Mouse (Mus musculus) retina, postnatal 1 day (tissue): ENCODE results near the gene Cdk11b.
"Not testable (repeated sequence)": the region's sequence is repeated elsewhere in the genome, so short reads cannot be mapped to it uniquely, and the experiment has no call there.

Experiments used
- DNase-seq: peaks from one replicate; pipeline ENCODE4 v3.0.0-alpha.2; 2012

Gene Cdk11b

DNA sequence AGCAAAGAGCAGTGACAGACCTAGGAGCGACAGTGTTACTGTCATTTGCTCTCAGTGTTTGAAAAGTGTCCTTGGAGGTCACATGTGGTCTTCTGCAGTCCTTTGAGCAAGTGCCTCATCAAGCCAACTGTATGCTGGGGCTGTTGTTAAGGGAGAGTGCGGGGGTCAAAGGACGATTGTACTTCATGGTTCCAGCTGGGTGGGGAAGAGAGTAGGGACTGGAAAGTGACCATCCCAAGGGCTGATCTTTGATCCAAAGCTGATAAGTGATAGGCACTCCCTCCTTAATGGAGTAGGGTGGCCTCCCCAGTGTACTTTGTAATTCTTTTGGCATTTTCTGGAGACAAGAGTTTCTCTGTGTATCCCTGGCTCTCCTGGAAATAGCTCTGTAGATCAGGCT is 12.8 kb upstream of the Cdk11b start:
- no peak for DNase-seq

DNA sequence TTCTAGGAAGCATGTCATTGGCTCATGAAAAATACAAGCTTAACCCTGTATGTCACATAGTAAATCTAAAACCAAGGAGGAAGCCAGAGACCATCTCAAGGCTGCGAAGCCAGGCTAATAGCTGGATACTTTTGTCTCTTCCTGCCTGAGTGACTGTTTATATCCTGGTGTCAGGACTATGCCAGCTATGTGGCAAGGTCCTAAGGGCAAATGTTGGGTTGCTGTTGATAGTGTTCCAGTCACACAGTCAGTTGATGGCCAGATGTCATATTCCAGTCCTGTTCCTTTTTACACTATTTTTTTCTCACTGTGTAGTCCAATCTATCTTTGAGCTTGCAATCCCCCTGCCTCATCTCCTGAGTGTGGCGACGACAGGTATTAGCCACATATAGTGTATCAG is 11.4 kb upstream of the Cdk11b start:
- no peak for DNase-seq

DNA sequence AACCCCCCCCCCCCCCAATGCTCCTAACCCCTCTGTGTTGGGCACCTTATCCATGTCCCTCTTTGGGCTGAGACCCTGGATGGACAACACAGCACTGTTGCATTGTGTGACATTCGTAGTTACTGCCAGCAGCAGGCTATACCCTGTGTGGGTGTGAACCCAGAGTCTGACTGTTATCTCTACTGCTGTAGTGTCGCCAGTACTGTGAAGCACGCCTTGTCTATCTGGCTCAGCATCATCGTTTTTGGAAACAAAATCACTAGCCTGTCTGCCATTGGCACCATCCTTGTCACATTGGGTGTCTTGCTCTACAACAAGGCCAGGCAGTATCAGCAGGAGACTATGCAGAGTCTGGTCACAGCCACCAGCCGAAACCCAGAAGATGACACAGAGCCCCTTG is 6.3 kb upstream of the Cdk11b start:
- no peak for DNase-seq

DNA sequence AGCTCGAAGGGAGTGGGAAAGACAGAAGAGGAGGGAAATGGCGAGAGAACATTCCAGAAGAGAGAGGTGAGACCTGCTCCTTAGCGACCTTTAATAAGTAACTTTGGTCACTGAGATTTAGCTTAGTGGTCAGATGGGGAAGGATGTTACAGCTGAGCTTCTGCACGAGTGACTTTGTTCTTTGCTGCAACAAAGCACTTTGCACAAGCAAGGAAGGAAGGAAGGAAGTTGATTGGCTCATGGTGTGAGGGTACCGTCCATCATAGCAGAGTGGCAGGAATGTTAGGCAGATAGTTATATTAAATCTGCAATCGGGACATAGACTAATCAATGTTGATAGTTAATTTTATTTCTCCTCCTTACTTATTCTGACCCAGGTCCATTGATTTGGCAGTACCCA is 5.6 kb downstream of the Cdk11b start:
- DNase-seq: no peak

DNA sequence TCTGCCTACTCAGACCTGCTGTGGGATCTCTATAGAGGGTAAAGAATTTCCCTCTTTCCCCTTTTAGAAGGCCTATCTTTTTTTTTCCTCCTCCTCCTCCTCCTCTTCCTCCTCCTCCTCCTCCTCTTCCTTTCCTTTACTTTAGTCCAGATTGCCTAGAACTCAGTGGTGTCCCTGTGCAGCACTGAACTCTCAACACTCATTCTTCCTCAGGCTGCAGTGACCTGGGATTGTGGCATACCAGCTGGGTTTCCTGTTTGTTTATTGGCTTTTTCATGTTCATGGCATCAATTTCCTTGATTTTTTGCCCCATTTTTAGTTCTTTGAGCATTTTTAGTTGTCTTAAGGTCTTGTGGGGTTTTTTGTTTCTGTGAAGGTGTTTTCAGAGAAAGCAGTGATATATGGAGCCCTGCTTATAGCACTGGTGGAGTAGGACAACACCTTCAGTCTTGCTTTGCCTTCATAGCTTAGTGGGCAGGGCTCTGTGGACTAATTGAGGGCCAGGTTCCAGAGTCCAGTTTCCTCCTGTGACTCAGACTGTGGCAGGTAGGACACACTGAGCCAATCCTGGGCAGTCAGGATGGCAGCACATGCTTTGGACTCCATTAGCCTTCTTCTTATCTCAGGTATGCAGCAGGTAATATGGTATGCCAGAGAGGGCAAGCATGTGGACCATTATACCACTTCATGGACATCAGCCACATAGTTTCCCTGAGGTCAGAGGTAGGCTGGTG is 11.3 kb downstream of the Cdk11b start:
- no peak for DNase-seq

DNA sequence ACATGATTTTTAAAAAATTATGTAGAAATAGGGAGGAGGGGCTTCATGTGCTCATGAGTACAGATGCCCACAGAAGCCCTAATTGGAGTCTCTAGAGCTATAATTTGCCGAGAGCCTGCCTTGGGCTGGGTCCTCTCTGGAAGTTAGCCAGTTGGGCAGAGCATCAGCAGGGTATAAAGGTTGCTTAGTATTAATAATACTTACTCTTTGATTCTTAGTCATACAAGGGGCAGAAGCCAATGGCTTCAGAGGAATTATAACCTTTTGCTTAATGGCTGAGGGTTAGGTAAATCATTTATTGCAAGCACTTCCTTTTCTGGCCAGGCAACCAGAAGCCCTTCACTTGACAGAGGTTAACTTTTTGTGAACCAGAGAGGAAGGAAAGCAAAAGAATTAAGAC is 18.9 kb downstream of the Cdk11b start:
- no peak for DNase-seq

DNA sequence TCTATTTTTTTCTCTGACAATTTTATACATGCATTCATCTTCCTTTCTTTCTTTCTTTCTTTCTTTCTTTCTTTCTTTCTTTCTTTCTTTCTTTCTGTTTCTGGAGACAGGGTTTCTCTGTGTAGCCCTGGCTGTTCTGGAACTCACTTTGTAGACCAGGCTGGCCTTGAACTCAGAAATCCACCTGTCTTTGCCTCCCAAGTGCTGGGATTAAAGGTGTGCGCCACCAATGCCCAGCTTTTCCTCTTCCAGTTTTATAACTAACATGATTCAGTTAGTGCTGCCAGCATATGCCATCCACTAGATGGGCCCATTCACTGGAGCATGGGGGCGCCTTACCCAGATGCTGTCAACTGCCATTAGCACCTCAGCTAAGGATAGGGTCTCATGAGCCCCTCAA is 20.7 kb downstream of the Cdk11b start, which contains the start of gene Gm10563:
Gm10563 (minus strand) TSS at position 101 of the 400 bp plus-strand sequence.
- DNase-seq: not testable (repeated sequence)

DNA sequence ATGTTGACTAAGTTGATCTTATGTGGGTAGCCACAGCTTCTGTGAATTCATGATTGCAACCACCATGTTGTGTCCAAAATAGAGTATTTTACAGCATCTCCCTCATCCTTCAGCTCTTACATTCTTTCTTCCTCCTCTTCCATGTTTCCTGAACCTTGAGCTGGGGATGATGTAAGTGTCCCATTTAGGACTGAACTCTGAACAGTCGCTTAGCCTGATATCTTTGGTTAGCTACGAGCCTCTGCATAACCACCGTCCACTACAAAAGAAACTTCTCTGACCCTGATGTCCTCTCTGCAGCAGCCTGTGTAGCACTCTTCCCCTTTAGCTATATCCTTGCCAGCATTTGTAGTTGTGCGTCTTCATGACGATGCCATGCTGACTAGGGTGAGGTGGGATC is 21.1 kb downstream of the Cdk11b start:
- DNase-seq: no peak

DNA sequence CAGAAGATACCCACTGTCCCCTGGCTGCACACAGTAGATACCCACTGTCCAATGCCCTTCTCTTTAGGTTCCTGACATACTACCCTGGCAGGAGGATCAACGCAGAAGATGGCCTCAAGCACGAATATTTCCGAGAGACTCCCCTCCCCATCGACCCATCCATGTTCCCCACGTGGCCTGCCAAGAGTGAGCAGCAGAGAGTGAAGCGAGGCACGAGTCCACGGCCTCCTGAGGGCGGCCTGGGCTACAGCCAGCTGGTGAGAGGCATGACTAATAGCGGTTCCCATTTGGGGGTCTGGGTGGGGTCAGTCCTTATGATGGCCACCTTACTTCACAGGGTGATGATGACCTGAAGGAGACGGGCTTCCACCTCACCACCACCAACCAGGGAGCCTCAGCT is 24.7 kb downstream of the Cdk11b start:
- no peak for DNase-seq

DNA sequence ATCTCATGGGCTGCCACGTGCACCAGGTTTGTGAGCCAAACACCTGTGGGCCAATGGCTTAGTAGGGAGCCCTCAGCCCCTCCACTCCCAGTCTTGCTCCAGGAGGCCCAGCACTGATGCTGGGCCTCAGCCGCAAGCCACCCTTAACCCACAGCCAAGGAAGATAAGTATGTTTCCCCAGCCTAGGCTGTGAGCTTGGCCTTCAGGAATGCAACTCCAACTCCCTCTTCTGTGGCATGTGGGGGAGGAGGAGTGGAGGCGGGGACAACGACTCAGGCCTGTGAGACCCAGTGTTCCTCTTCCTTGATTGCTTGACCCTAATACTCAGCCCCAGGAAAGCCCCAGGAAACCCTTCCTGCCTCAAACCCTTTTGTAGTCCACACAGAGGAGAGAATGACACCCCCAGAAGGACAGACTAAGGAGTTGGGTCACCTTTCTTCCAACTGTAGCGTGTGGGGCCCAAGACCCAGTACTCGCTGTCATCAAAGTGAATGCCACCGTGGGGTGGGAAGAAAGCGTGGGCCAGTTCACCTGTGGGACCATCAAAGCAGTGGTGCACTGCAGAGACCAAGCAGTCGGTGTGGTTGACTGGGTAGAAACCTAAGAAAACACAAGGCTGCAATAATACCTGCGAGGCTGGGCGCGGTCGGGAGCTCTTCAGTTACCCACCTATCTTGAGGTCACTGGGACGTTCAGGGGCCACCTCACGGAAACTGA is 27.1 kb downstream of the Cdk11b start:
- peak; percentile 6 for DNase-seq

DNA sequence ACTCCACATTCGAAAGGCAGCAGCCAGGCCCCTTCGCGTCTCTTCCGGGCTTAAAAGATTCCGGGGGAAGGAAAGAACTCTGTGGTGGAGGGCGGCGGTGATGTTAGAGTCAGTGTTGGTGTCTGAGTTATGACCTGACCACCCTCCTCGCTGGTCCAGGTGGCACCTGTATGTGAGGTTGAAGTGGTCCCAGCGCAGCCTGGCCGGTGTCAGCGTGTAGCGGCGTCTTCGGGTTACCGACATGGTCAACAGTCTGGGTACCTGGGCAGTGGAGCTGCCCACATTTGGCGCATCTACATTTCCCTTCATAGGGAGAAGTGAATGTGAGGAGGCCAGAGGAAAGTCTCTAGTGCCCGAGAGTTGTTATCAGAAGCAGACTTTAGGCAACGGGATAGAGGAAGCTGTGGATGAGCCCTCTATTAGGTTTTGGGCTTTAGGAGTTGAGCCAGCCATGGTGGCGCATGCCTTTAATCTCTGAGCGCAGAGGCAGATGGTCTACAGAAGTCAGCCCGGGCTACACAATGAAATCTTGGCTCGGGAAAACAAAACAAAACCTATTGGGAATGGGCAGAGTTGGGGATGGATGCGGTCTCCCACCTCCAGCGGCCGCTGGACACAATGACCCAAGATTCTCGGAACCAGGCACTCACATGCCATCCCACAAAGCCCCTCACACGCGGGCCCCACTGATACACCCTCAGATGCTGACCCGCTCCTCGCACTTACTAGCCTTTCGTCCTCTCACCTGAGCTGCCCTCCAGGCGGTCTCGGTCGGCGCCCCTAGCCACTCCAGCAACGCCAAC is 27.8 kb downstream of the Cdk11b start:
- DNase-seq: no peak

DNA sequence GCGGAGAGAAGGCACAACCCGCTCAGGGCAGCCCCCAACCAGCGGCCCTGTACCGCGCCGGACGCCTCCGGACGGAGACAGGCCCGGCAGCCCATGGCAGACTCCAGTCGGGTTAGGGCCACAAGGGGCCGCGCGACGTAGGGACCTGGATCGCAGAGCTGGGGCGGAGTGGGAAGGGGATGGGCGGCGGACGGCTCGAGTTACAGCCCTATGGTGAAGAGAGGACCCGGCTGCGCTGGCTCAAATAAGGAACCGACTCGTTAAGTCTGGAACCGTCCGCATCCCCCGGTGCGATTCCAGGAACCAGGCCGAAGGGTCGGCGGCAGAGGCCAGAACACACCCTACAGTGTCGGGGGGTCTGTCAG is 28.4 kb downstream of the Cdk11b start, which contains the start of gene Mmp23:
Mmp23 (minus strand) TSS at position 299 of the 365 bp plus-strand sequence.
- peak; percentile 52 for DNase-seq

DNA sequence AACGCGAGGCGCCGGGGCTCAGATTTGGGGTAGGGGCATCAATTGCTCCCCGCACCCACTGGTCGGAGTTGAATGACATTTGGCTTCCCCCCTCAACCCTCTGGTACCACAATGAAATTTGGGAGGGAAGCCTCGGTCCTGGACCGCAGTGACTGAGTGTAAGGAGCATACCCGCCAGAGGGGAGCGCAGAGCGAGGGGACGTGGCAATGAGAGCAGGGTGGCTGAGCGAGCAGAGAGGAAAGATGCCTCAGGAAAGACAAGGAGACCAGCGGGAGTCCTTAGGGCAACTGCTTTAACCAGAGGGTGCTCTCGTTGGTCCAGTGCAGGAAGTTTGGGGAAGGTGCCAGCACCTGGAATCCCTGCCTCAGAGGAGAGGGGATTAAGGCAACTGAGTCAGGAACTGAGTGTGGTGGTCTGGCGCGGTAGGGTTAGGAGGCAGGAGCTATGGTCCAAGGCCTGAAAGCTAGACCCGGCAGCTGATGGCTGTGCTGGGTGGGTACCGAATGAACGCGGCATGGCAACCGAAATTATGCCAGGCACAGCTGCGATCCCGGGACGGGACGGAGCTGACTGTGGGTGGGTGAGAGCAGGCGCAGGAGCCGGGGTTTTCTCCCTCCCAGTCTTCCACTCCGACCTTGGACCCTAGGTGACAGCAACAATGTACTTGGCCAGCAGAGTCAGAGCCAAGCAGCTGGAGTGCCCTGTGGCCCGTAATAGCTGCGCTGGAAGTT is 29.0 kb downstream of the Cdk11b start:
- DNase-seq: peak; percentile 52

DNA sequence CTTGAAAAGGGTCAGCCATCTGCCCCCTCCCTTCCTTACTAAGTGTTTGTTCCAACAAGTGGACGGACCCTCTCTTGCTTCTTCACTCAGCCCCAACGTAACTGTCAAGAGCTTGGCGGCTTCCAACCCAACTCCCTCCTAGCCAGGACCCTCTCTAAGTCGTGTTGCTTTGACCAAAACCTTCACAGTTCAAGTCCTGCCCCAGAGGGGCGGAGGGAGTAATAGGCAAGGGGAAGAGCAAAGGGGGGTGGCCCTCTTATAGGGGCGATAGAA is 29.5 kb downstream of the Cdk11b start:
- DNase-seq: no peak

DNA sequence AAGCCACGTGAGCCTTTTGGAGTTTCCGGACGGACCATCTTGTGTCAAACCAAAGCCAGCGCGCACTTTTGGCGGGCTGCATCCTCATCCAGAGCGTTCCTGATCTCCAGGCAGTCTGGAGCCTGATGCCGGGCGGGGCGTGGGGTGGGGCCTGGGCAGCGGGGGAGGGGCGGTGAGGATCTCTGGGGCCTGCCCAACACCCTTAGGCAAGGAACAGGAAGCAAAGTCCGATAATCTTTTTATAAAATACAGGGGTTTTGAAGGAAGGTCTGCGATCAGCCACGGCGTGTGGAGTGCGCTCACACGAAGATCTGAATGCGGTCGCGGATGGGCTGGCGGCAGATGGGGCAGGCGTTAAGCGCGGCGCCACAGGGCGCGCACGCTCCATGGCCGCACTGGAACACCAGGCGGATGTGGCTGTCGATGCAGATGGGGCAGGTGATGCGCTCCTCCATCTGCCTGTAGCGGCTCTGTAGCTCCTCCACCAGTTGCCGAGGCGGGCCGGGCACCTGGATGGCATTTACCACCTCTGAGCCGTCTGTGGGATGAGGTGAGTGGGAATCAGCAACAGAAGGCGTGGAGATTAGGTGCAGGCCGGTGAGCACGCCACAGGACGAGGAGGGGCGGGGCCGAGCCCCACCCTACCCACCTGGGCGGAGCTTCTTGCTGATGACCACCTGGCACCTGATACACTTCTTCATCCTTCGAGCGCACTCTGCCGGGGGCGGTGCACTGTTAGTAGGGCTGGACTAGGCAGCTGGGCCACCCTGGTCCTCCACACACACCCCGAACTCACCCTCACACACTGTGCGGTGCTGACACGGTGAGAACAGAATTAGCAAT is 30.0 kb downstream of the Cdk11b start:
- DNase-seq: peak; percentile 67

DNA sequence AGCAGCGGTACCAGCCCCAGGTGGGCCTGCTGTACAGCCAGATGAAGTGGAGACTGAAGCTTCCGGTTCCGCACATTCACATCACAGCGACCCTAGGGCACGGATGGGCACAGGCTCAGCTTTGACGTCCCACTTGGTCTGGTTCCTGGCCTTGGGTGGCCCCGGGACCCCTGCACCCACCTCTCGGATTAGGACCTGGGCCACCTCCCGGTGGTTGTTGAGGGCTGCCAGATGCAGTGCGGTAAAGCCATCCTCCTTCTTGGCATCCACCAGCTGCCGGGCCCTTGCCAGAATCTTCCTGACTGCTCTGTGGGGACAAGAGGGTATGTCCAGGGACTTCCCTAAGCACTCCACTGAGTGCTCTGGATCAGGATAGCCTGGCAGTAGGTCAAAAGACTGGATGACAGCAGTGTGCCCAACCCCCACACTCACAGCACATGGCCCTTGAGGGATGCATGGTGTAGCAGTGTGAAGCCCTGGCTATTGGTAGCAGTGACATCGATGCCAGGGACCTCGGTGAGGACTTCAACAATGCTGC is 31.6 kb downstream of the Cdk11b start:
- DNase-seq: no peak

DNA sequence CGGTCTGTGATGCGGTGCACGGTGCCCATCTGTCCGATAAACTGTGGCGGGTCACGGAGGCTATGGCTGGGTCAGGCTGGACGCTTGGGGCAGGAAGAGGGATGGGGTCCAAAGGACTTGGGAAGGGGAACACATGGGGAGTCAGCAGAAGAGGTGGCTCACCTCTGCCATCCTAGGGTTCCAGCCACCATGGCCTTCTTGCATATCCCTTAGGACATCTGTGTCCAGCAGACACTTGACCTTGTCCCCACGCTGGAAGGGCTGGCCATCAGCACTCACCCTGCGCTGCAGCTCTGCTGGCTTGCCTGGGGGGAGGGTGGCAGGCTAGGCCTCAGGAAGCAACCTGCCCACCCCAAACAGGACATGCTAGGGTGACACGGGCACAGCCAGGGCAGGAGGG is 34.3 kb downstream of the Cdk11b start:
- DNase-seq: no peak

DNA sequence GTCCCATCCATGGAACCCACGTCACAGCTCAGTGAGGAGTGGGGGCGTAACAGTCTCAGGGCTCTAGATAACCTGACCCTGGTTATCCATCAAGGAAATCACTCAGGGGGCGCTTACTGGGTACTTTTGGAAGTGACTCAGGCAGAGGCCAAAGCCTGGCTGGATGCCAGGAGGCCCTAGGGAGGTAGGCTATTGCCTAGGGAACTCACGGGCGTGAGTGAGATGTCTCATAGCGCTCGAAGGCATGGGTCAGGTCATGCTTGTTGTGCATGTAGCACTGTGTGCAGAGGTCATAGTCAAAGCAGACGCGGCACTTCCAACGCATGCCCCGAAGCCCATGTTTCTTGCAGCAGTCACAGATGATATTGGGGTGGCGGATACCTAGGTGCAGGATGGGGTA is 36.0 kb downstream of the Cdk11b start:
- DNase-seq: no peak

DNA sequence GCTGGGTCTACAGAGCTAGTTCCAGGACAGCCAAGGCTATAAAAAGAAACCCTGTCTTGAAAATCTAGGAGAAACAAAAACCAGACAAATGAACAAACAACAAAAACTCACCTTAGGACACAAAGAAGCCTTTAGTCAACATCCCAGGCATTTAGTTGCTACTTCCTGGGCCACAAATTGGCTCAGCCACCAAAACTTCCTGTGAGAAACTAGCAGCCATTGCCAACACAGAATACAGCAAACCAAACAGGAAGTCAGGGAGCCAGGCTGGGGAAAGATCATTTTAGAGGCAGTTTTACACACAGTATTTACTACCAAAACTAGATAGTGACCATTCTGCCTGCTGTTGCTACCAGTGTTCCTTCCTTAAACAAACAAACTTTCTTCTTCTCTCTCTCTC is 42.2 kb downstream of the Cdk11b start:
- DNase-seq: no peak

DNA sequence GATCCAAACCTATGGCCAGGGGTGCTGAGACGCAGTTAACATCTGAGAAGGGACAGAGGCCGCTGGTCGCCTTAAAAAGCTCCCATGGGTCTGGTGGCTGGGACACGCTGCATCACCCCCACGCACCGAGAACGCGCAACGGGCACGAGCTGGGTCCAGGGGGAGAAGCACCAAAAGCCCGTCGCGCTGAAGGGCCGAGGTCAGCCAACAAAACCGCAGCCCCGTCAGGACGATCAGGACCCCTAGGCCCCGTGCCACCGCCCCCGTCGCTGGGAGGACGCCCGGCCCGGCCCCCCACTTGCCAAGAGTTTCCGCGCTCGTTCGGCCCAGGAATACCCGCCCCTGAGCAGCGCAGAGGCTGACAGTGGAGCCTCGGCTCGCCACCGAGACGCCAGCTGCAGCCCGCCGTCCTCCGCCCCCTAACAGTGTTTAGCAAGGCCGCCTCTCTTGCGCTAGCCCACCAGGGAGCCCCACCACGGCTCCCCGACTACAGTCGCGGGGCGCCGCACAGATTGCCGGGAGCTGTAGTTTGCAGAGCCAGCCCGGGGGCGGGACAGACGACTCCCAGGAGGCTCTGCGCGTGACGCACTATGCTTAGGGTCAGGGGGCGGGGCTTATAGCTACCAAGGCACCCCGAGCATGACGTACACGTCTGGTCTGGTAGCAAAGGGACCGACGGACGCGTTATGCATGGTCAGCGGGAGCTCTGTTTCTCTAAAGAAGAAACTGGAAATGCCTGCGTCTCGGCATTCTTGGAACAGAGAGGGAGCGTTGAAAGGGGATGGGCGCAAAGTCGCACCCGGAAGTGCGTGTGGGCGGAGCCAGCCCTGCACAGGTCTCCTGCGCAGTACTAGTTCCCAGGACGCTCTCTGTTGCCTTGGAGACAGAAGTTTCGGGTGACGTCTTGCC is 44.3 kb downstream of the Cdk11b start, which contains the start of gene Mib2:
Mib2 (minus strand) TSS at position 510 of the 909 bp plus-strand sequence.
- peak; percentile 98 for DNase-seq

DNA sequence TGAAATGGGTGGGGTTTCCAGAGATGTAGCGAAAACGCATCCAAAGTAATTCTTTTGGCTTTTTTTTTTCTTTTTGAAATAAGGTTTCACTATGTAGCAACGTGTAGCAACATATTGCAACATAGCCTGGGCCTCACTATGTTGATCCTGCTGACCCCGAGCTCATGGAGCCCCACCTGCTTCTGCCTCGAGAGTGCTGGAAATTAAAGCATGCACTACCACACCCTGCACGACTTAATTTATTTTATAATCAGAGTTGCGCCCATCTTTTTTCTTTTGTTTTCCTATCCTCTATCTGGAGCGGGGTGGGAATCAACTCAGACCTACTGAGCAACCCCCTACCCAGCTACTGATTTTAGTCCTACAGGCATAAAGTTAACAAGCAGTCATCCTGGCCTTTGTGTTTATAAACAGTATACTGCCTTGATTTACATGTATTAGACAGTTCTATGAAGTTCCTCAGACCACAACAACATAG is 45.0 kb downstream of the Cdk11b start:
- DNase-seq: no peak
